Mouse (Mus musculus): ENCODE results near the gene Fkbp15. TPM values are rescaled to one million over a fixed set of nuclear protein-coding genes. Genes with fewer than 3 reads are reported as not detected.

The Fkbp15 gene
- 24.3 and 24.7 TPM in 2 replicates for polyA plus RNA-seq (2015; fragmentation: Nextera tagmentation; extraction: Ambion mirVana)

GRCm38 (mm10) chr4:62360088-62360804 is at the start of gene Fkbp15, which contains the start of gene Slc31a1:
TSS of gene Fkbp15 (minus strand) at chr4:62360548.
TSS of gene Slc31a1 (plus strand) at chr4:62360727.
- 0% methylated on average over 51 of the region's 51 CpGs for WGBS
- Histone ChIP-seq H3K9ac (peak within 1 kb of the TSS; percentile 71), H3K4me2 (peak within 1 kb of the TSS; percentile 68), H3K9me3 (replicated peaks) (no peaks in the 10 kb centered on the region), H3K4me3 (replicated peaks) (peak within 1 kb of the TSS; percentile 87), H3K27me3 (no peaks in the 10 kb centered on the region), H3K27ac (peak within 1 kb of the TSS; percentile 85), H3K4me1 (peaks cover 26% of the 10 kb centered on the region), H3K36me3 (peaks cover 6% of the 10 kb centered on the region; the same call in 1 of the 2 replicates)
- ATAC-seq (replicated peaks; ENCODE audit: low FRiP score) = peak; percentile 100

- Histone ChIP-seq H3K4me3 (replicated peaks) (peak overlapping the region; percentile 63), H3K9me3 (replicated peaks) (no peaks in the 10 kb centered on the region), H3K4me1 (peaks cover 28% of the 10 kb centered on the region), H3K27ac (peak overlapping the region; percentile 87), H3K27me3 (no peaks in the 10 kb centered on the region), H3K4me2 (peak overlapping the region; percentile 72), H3K36me3 (peaks cover 48% of the 10 kb centered on the region), H3K9ac (peak overlapping the region; percentile 63)
- 28% methylated on average over 6 of the region's 6 CpGs for WGBS
- ATAC-seq (replicated peaks; ENCODE audit: low FRiP score) = no peak
Measured at GRCm38 (mm10) chr4:62409615-62410014, 49.3 kb upstream of the Fkbp15 start.

- Histone ChIP-seq H3K36me3 (peaks cover 48% of the 10 kb centered on the region), H3K4me2 (peak within 1 kb of the TSS; percentile 72), H3K27me3 (no peaks in the 10 kb centered on the region), H3K4me3 (replicated peaks) (peak within 1 kb of the TSS; percentile 63), H3K27ac (peak within 1 kb of the TSS; percentile 87), H3K4me1 (peaks cover 31% of the 10 kb centered on the region), H3K9me3 (replicated peaks) (no peaks in the 10 kb centered on the region), H3K9ac (peak within 1 kb of the TSS; percentile 78)
- peak; percentile 99 for ATAC-seq (replicated peaks; ENCODE audit: low FRiP score)
- WGBS = under 1% methylated on average over 39 of the region's 39 CpGs
Measured at GRCm38 (mm10) chr4:62408601-62409282, 48.4 kb upstream of the Fkbp15 start, which contains the start of the genes Cdc26 and Prpf4. TSS of gene Cdc26 (minus strand) at chr4:62408642. TSS of gene Prpf4 (plus strand) at chr4:62408797.

GRCm38 (mm10) chr4:62407730-62408582 is 47.6 kb upstream of the Fkbp15 start:
- under 1% methylated on average over 35 of the region's 35 CpGs for WGBS
- H3K9ac ChIP-seq = peak overlapping the region; percentile 78
- ATAC-seq (replicated peaks; ENCODE audit: low FRiP score) = peak; percentile 60

GRCm38 (mm10) chr4:62406133-62406532 is 45.8 kb upstream of the Fkbp15 start:
- Histone ChIP-seq H3K4me3 (replicated peaks) (no peak overlapping the region), H3K4me1 (peaks cover 31% of the 10 kb centered on the region), H3K9ac (no peak overlapping the region), H3K36me3 (peaks cover 45% of the 10 kb centered on the region), H3K9me3 (replicated peaks) (no peaks in the 10 kb centered on the region), H3K27ac (no peak overlapping the region), H3K4me2 (0 out of 2 replicates have a peak overlapping the region, but pooled peaks have one; percentile 2), H3K27me3 (no peaks in the 10 kb centered on the region)
- ATAC-seq (replicated peaks; ENCODE audit: low FRiP score) = no peak
- WGBS = 91% methylated on average over 4 of the region's 4 CpGs

More at GRCm38 (mm10) chr4:62407730-62408582, 47.6 kb upstream of the Fkbp15 start:
- peaks cover 31% of the 10 kb centered on the region for H3K4me1 ChIP-seq
- peaks cover 46% of the 10 kb centered on the region for H3K36me3 ChIP-seq
- no peaks in the 10 kb centered on the region for H3K27me3 ChIP-seq
- peak overlapping the region; percentile 55 for H3K4me2 ChIP-seq
- H3K4me3 ChIP-seq (replicated peaks) = peak overlapping the region; percentile 63
- no peaks in the 10 kb centered on the region for H3K9me3 ChIP-seq (replicated peaks)
- peak overlapping the region; percentile 87 for H3K27ac ChIP-seq

GRCm38 (mm10) chr4:62398956-62399355 is 38.6 kb upstream of the Fkbp15 start:
- Histone ChIP-seq H3K27ac (no peak overlapping the region), H3K36me3 (peaks cover 87% of the 10 kb centered on the region), H3K27me3 (no peaks in the 10 kb centered on the region), H3K4me1 (no peaks in the 10 kb centered on the region), H3K4me3 (replicated peaks) (no peak overlapping the region), H3K9ac (no peak overlapping the region), H3K9me3 (replicated peaks) (no peaks in the 10 kb centered on the region), H3K4me2 (no peak overlapping the region)
- no peak for ATAC-seq (replicated peaks; ENCODE audit: low FRiP score)
- WGBS = 84% methylated on average over 3 of the region's 3 CpGs

- WGBS = 85% methylated on average over 4 of the region's 4 CpGs
- no peaks in the 10 kb centered on the region for H3K9me3 ChIP-seq (replicated peaks)
- ATAC-seq (replicated peaks; ENCODE audit: low FRiP score) = no peak
- H3K27ac ChIP-seq = no peak overlapping the region
- H3K36me3 ChIP-seq = peaks cover 85% of the 10 kb centered on the region
- no peaks in the 10 kb centered on the region for H3K4me1 ChIP-seq
- H3K9ac ChIP-seq = no peak overlapping the region
- no peak overlapping the region for H3K4me3 ChIP-seq (replicated peaks)
- H3K4me2 ChIP-seq = no peak overlapping the region
- no peaks in the 10 kb centered on the region for H3K27me3 ChIP-seq
Measured at GRCm38 (mm10) chr4:62397616-62398365, 37.4 kb upstream of the Fkbp15 start.

- no peak overlapping the region for H3K27ac ChIP-seq
- 85% methylated on average over 1 of the region's 1 CpGs for whole genome bisulfite sequencing
- no peaks in the 10 kb centered on the region for H3K9me3 ChIP-seq (replicated peaks)
- H3K9ac ChIP-seq = no peak overlapping the region
- H3K4me2 ChIP-seq = no peak overlapping the region
- no peak overlapping the region for H3K4me3 ChIP-seq (replicated peaks)
- peaks cover 85% of the 10 kb centered on the region for H3K36me3 ChIP-seq
- ATAC-seq (replicated peaks; ENCODE audit: low FRiP score) = no peak
- H3K27me3 ChIP-seq = no peaks in the 10 kb centered on the region
- H3K4me1 ChIP-seq = no peaks in the 10 kb centered on the region
Measured at GRCm38 (mm10) chr4:62395806-62396205, 35.5 kb upstream of the Fkbp15 start.

GRCm38 (mm10) chr4:62393459-62393858 is 33.1 kb upstream of the Fkbp15 start:
- Histone ChIP-seq H3K36me3 (peaks cover 85% of the 10 kb centered on the region), H3K9me3 (replicated peaks) (no peaks in the 10 kb centered on the region)

GRCm38 (mm10) chr4:62391892-62392291 is 31.5 kb upstream of the Fkbp15 start:
- H3K4me2 ChIP-seq = no peak overlapping the region
- H3K4me3 ChIP-seq (replicated peaks) = no peak overlapping the region
- no peak overlapping the region for H3K9ac ChIP-seq
- ATAC-seq (replicated peaks; ENCODE audit: low FRiP score) = no peak
- H3K4me1 ChIP-seq = no peaks in the 10 kb centered on the region
- H3K36me3 ChIP-seq = peaks cover 83% of the 10 kb centered on the region
- H3K27me3 ChIP-seq = no peaks in the 10 kb centered on the region
- H3K27ac ChIP-seq = no peak overlapping the region
- 88% methylated on average over 7 of the region's 7 CpGs for WGBS
- H3K9me3 ChIP-seq (replicated peaks) = no peaks in the 10 kb centered on the region

More at GRCm38 (mm10) chr4:62393459-62393858, 33.1 kb upstream of the Fkbp15 start:
- H3K4me1 ChIP-seq = no peaks in the 10 kb centered on the region
- 63% methylated on average over 6 of the region's 6 CpGs for WGBS
- H3K9ac ChIP-seq = no peak overlapping the region
- no peak for ATAC-seq (replicated peaks; ENCODE audit: low FRiP score)
- no peak overlapping the region for H3K27ac ChIP-seq
- no peak overlapping the region for H3K4me2 ChIP-seq
- no peaks in the 10 kb centered on the region for H3K27me3 ChIP-seq
- no peak overlapping the region for H3K4me3 ChIP-seq (replicated peaks)

Measured in kidney, embryonic 15.5 days (tissue).